Mouse (Mus musculus): ENCODE data around the gene Spryd3.

GRCm38 (mm10) chr15:102116753-102117415, 19.1 kb downstream of the Spryd3 start:
- TF ChIP-seq POLR2A (IDR thresholded peaks at IDR 0.05; ENCODE audit: borderline replicate concordance, extremely low read depth, low read depth, low read length) (peak; percentile 47; the same call in 1 of the 2 replicates), CTCF (IDR thresholded peaks at IDR 0.05; ENCODE audit: insufficient read depth, low read length) (no peak)
